Mouse (Mus musculus): Measurements from ENCODE around the gene Gab3.

Gene Gab3
- long read RNA-seq, experiment 1, partial matches to known transcripts, result 5 of 7 reads
- long read RNA-seq, experiment 1, other reads (novel, unspliced or antisense), result 0 of 7 reads
- long read RNA-seq, experiment 2, result 0 reads

DNA sequence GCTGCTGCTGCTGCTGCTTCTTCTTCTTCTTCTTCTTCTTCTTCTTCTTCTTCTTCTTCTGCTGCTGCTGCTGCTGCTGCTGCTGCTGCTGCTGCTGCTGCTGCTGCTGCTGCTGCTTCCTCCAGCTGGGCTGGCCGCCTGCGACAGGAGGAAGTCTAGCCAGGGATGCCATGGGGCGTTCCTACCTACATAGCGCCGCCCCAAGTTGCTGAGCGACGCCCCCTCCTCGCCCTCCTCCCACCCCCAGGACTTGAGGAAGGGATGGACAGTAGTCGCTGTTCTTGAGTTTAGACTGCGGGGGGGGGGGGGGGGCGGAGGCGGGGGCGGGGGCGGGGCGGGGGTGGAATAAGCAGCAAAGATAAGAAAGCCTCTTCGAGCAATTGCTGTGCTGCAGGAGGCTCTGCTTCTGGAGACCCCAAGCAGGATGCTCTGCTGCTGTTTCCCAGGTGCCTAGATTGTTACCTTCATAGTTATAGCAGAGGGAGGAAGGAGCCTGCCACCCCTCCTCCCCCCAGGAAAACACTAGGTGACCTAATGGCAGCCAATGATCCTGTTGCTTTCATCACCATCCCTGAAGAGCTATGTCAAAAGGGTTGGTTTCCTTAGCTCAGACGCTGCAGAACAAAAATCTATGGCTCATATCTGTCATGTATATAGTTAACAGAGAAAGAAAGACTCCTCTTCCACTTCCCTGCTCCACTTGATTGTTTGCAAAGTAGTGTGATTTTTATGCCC, at the start of gene Gab3:
Gene Gab3, minus strand, starts transcription at position 685 of the 735 bp plus-strand sequence.
- intact Hi-C loops (cut with DNase I), result no loop called here

DNA sequence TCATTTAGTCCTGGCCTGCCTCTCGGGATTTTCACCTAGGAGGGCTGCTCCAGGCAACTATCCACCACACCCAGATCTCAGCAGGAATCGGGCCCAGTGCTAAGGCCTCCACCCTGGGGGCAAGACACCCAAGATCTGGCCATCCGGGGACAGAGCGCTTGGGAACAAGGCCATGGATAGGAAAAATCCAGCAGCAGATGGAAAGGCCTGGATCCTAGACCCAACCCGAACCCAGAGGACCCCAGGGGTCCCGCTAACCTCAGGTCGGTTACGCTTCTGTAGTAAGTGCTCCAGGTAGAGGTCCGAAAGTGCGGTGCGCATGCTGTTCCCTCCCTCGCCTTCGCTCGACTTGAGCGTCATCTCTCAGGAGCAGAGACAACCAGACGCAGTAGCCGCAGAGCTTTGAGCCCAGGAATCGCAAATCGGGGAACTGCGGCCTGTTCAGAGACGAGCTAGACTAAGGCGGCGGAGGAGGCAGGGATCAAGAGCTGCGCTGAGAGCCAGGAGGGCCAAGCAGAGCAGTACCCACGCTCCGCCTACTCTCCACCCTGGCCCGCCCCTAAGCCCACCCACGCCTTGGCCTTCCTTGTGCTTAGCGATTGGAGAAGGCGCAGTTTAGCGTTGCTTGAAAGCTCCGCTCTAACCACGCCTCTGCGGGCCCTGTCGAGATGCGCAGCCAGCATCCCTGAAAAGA, 45.4 kb upstream of the Gab3 start, which contains the start of gene Mpp1:
Gene Mpp1, minus strand, starts transcription at position 550 of the 694 bp plus-strand sequence.
- intact Hi-C loops (cut with DNase I), result no loop called here

GRCm38 (mm10) chrX:75129474-75129873, 44.2 kb upstream of the Gab3 start:
- intact Hi-C loops (cut with DNase I), result no loop called here

DNA sequence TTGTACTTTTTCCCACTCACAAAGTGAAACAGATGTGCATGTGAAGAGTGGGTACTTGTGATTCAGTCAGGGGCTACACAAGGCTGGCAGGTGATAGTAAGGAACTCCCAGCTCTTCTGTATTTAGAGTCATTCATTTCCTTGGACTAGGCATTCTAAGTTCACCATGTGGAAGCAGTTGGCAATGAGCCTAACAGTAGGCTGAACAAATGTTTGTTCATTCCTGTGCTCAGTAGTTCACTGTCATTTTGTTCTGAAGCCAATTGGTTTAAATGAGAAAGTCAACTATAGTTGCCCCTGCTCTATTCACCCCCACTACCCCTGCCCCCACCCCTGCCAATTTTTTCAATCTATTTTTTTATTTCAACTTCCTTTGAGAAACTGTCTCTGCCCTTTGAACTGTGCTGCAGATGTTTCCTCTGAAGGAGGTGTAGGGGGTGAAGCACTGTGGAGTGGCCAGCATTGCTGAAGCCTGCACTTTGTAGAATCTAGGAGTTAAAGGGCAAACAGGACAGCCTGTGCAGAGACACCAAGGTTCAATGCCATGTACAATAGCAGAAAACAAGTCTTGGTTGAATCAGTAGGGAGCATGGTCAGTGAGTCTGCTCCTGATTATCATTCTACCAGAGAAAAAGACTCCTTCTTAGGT, 43.2 kb upstream of the Gab3 start:
- intact Hi-C loops (cut with DNase I), result no loop called here

DNA sequence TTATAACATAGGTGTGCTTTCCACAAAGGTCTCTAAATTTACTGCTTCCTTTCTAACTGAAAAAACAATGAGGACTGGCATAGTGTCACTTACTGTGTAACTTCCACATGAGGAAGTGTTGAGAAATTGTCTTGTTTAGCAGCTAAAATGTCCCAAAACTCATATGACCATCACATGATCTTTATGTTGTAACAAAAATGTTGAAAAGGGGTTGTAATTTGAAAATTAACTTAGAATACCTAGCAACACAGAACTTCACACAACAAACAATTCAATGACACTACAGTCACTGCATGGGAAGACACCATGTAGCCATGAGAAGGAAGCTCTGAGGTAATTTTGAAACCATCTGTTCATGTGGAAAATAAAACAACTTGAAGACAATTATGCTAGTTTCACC, 41.6 kb upstream of the Gab3 start:
- intact Hi-C loops (cut with DNase I), result no loop called here

- intact Hi-C loops (cut with DNase I), result no loop called here
Measured at GRCm38 (mm10) chrX:75125606-75126005, 40.3 kb upstream of the Gab3 start.

DNA sequence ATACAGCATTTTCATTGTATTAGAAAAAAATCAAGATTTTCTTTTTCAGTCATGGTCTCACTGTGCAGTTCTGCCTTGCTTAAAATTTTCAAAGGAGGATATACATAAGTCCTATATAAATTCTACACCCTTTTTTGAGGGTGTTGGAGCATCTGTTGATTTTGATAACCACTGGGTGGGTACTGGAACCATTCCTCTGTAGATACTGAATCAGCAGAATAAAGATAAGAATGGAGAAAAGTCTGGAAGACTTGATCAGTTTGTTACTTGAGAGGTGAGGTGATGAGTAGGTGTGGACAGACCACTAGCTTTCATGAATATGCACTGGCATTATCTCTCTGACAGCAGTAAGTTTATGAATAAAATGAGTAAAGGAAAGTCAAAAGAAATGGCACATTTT, 30.3 kb upstream of the Gab3 start:
- intact Hi-C loops (cut with DNase I), result no loop called here

- intact Hi-C loops (cut with DNase I), result no loop called here
Measured at GRCm38 (mm10) chrX:75102293-75102692, 17.0 kb upstream of the Gab3 start.

- intact Hi-C loops (cut with DNase I), result no loop called here
Measured at GRCm38 (mm10) chrX:75098799-75099198, 13.5 kb upstream of the Gab3 start.

- intact Hi-C loops (cut with DNase I), result no loop called here
Measured at GRCm38 (mm10) chrX:75096163-75096770, 11.0 kb upstream of the Gab3 start.

- intact Hi-C loops (cut with DNase I), result no loop called here
Measured at GRCm38 (mm10) chrX:75095369-75096162, 10.3 kb upstream of the Gab3 start, which contains the start of gene Dkc1. Gene Dkc1 (plus strand): TSS chrX:75095854.

DNA sequence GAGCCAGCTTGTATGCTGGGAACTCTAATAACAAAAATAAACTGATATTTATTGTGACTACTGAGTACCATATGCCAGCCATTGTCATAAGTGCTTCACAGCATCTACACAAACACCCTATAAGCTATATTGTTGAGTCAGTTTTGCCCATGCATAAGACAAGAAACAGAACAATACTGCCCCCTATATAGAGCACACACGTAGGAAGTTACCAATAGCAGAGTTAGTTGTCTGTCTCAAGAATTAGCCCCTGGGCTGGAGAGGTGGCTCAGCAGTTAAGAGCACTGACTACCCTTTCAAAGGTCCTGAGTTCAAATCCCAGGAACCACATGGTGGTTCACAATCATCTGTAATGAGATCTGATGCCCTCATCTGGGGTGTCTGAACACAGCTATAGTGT, 396 bp upstream of the Gab3 start:
- intact Hi-C loops (cut with DNase I), result no loop called here

DNA sequence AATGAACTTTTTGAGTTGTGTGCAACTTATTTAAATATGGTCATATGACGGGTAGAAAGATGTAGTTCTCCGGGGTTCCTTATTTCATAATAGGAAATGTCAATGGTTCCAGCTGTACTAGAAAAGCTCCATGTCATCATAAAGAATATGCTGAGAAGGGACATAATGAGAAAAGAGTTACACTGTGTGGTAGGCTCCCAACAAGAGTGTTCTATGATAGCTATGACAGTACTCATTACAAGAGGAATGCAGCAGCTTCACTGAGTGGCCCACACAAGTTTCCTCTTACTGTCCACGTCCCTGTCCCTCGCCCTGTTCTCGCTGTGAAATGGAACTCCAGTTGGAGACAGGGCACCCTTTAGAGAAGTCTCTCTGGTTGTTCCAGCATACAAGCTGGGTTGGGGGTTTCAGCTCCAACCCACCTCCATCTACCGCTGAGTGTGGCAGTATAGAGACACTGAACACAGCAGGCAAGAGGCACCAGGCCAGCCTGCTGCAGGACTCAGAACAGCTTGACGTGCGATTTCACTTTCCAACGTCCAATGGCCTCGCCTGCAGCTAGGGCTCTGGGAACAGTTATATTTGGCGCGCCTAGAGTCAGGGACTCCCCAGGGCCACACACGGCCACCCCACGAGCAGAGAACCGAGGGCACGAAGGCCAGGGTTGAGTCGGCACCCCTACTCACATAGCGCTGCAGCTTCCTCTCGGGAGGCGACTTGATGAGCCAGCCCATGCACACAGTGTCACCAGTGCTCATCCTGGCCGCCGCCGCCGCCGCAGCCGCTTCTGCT, 1.1 kb downstream of the Gab3 start:
- intact Hi-C loops (cut with DNase I), result no loop called here

- intact Hi-C loops (cut with DNase I), result no loop called here
Measured at GRCm38 (mm10) chrX:75082351-75082750, 2.9 kb downstream of the Gab3 start.

GRCm38 (mm10) chrX:75056120-75056775, 29.0 kb downstream of the Gab3 start:
- intact Hi-C loops (cut with DNase I), result no loop called here

DNA sequence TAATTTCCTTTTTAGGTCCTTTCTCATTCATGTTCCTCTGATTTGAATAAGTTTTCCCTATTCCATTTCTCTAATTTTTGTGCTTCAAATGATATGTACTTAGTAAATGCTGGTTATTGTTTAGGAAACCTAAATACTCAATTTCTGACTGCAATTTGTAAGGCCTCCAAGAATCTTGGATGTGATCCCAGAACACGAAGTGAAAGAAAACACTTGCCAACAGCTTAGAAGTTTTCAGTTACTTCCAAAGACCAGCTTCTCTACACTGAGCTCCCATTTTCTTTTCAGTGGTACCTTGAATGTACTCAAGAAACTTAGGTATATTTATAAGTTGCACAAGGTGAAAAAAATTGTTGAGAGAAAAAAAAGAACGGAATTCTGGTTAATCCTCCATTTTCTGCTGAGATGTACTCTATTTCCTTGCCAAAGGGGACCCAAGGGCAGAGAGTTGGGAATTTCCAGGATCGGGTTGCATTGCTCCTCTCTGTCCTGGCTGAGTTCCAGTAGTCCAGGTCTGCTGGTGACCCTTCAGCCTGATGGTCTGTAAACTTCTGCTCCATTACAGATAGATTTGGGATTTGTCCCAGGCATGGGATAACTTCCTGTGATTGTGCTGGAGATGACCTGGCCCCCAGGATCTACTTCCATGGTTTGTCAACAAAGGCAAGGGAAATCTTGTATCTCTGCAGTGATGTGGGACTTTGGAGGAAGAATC, 38.2 kb downstream of the Gab3 start:
- intact Hi-C loops (cut with DNase I), result no loop called here

DNA sequence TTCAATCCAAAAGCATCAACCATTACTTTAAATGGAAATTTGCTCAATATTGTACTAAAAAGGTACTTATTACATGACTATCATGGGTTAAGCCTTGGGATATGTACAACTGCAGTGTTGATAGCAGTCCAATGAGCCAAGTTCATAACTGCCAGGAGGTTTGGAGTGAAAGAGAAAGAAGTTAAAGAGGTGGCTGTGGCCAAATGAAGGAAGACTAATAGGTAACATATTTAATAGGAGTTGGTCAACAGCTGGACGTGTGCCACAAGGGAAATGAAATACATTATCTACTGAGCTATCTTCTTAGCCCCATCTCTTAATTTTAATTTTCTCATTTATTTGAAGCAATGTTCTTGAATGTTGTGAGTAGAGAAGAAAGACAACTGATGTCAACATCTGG, 39.3 kb downstream of the Gab3 start:
- intact Hi-C loops (cut with DNase I), result no loop called here

DNA sequence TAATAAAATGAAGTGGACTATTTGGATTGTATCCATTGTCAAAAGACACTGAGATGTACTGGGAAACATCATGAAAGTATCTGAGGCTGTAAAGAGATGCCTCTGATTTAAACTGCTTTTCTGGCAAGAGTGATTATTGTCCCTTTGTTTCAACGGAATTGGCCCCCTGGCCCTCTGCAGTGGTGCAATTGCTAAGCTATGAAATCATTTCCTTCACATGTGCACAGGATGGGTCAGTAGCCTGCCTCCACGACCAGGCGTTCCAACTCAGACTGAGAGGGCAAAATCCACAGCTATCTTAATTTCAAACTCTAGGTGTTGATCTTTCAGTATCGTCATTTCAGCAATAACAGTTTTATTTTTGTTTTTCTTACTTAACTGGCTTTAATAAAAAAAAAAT, 40.7 kb downstream of the Gab3 start:
- intact Hi-C loops (cut with DNase I), result no loop called here

GRCm38 (mm10) chrX:75036626-75037025, 48.6 kb downstream of the Gab3 start:
- intact Hi-C loops (cut with DNase I), result no loop called here
